Mouse (Mus musculus) stomach, postnatal 0 days (tissue): ENCODE data around the gene Phip. TPM values are rescaled to one million over a fixed set of nuclear protein-coding genes. Genes with fewer than 3 reads are reported as not detected.

Experiments used
- ATAC-seq: fragments of 200-750 bp; cut with Nextera tagmentation; 2 replicates; pipeline ENCODE4 v1.8.0; 2017; ENCODE audit not compliant: low FRiP score, low TSS enrichment
- DNase-seq: peaks from one replicate; pipeline ENCODE4 v3.0.0-alpha.2; 2016; ENCODE audit warnings: low spot score
- H3K27ac ChIP-seq: fragments of 300-500 bp; sonication (generic); replicated peaks from 2 replicates; pipeline ENCODE4 v1.5.1; 2014; ENCODE audit warnings: mild to moderate bottlenecking, control low read depth
- H3K27me3 ChIP-seq: fragments of 300-500 bp; sonication (generic); 2 replicates; pipeline ENCODE4 v1.6.1; 2014; ENCODE audit warnings: low read length; ENCODE audit not compliant: control insufficient read depth, insufficient read depth
- H3K36me3 ChIP-seq: fragments of 300-500 bp; sonication (generic); 2 replicates; pipeline ENCODE4 v1.6.1; 2014; ENCODE audit warnings: low read length, mixed read lengths; ENCODE audit not compliant: control insufficient read depth, insufficient read depth
- H3K4me1 ChIP-seq: fragments of 300-500 bp; sonication (generic); replicated peaks from 2 replicates; pipeline ENCODE4 v1.6.1; 2014; ENCODE audit warnings: antibody characterized with exemption; ENCODE audit not compliant: control insufficient read depth, insufficient read depth
- H3K4me2 ChIP-seq: fragments of 300-500 bp; sonication (generic); replicated peaks from 2 replicates; pipeline ENCODE4 v1.6.1; 2014; ENCODE audit warnings: low read depth, mild to moderate bottlenecking, control low read depth, moderate library complexity
- H3K4me3 ChIP-seq: fragments of 300-500 bp; sonication (generic); 2 replicates; pipeline ENCODE4 v1.5.1; 2014; ENCODE audit warnings: low read depth, low read length, control low read depth
- H3K9ac ChIP-seq: fragments of 300-500 bp; sonication (generic); 2 replicates; pipeline ENCODE4 v1.6.1; 2014; ENCODE audit warnings: mild to moderate bottlenecking, low read length, control low read depth, mixed read lengths
- H3K9me3 ChIP-seq: fragments of 300-500 bp; sonication (generic); 2 replicates; pipeline ENCODE4 v1.6.1; 2016; ENCODE audit warnings: low read length; ENCODE audit not compliant: control insufficient read depth
- CTCF ChIP-seq: IDR thresholded peaks from 2 replicates; pipeline ENCODE4 v1.5.1; 2016; ENCODE audit warnings: antibody characterized with exemption, low read depth, mild to moderate bottlenecking, moderate library complexity
- EP300 ChIP-seq: optimal IDR thresholded peaks from 2 replicates; pipeline ENCODE3; 2016; ENCODE audit warnings: antibody characterized with exemption
- WGBS: fragments of 180-500 bp; shearing (Covaris S2); extraction: QIAGEN DNeasy Blood & Tissue Kit; methylation state at CpG from one replicate; pipeline ENCODE4 v1.1.7; 2014; 5-methylcytosine and 5-hydroxymethylcytosine counted together
- polyA plus RNA-seq: library from polyadenylated mRNA; unstranded; fragments of >200 nt; fragmentation: Nextera tagmentation; extraction: Ambion mirVana; gene quantifications from 2 replicates; pipeline ENCODE4 v1.2.1, GENCODE M21; 2015

Phip gene
- polyA plus RNA-seq, 1 experiment from 2014 or later, result 22.1 TPM

DNA sequence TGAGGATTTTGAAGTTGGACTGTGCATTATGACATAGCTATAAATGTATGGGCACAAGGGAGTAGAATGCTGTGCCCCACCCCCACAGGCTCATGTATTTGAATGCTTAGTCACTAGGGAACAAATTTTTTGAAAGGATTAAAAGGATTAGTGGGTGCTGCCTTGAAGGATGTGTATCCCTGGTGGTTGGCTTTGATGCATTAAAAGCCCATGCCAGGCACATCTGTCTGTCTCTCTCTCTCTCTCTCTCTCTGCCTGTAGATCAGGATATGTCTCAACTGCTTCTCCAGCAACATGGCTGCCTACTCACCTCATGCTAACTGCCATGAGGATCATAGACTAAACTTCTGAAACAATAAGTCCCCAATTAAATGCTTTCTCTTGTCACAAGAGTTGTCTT is 23.0 kb downstream of the Phip start:
- no peak overlapping the region for H3K9ac ChIP-seq
- TF ChIP-seq EP300 (no peak), CTCF (no peak)
- no peaks in the 10 kb centered on the region for H3K4me1 ChIP-seq
- no peaks in the 10 kb centered on the region for H3K27me3 ChIP-seq
- H3K4me3 ChIP-seq, result no peak overlapping the region
- no peak for ATAC-seq
- H3K27ac ChIP-seq, result no peak overlapping the region
- peaks cover 6% of the 10 kb centered on the region; the same call in 1 of the 2 replicates for H3K36me3 ChIP-seq
- H3K4me2 ChIP-seq, result no peak overlapping the region
- no peaks in the 10 kb centered on the region for H3K9me3 ChIP-seq
- no peak for DNase-seq

DNA sequence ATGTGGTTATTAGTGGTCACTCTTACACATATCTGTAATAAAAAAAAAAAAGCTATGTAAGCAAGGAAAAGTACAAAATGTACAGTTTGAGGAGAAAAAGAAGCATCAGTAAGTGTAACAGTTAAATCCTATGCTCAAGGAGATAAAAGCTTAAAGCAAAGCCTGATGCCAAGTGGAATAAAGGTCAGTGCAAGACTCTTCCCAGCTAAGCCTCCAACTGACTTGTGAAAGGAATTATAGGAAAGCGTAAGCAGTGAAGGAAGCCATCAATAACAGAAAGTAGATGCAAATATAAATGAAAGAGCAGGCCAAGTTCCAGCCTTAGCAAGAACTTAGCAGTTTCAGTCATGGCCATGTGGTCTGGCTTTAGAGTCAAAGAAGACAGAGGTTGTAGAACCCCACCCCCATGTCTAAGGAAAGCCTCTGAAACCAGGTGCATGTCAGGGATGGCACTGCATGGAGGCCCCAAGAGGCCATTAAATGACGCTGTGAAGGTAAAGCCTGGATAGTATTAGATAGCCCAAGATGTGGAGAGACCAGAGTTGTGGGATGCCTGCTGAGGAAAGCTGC is 23.8 kb downstream of the Phip start:
- Histone ChIP-seq H3K9me3 (no peaks in the 10 kb centered on the region), H3K36me3 (peaks cover 2% of the 10 kb centered on the region; the same call in 1 of the 2 replicates), H3K9ac (no peak overlapping the region), H3K27ac (no peak overlapping the region), H3K4me2 (no peak overlapping the region), H3K4me1 (no peaks in the 10 kb centered on the region), H3K4me3 (no peak overlapping the region), H3K27me3 (no peaks in the 10 kb centered on the region)
- TF ChIP-seq EP300 (no peak), CTCF (no peak)
- no peak for ATAC-seq
- WGBS, result 67% methylated on average over 2 of the region's 2 CpGs
- DNase-seq, result no peak

DNA sequence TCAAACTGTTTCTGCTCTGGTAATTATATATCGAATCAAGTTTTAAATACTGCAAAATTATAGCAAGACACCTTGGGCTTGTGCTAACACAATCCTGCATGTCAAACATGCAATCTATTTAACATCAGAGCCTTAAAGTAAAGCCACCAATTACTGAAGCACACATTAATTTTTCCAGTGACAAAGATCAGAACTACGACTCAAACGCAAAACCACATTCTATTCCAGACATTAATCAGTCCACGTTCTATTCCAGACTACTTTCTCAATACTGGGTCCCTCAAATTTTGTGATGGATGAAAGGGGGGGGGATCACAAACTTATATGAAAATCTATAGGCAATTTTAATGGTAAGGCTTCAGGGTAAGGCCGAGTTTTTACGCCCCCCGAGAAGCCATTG is 68.1 kb downstream of the Phip start:
- H3K9me3 ChIP-seq, result no peaks in the 10 kb centered on the region
- no peak overlapping the region for H3K27ac ChIP-seq

DNA sequence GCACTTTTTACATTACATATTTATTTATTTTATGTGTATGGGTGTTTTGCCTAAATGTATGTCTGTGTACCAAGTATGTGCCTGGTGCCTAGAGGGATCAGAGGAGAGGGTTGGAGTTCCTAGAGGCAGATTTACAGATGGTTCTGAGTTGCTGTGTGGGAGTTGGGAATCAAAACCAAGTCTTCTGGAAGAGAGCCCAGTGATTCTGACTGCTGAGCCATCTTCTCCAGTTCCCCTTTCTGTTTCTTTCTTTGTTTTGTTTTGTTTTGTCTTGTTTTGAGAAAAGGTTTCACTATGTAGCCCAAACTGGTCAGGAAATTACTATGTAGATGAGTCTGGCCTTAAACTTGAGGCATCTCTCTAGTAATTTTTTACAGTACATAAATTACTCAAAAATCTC is 86.7 kb downstream of the Phip start:
- Histone ChIP-seq H3K27ac (no peak overlapping the region), H3K4me1 (no peaks in the 10 kb centered on the region), H3K36me3 (peaks cover 10% of the 10 kb centered on the region), H3K9ac (no peak overlapping the region), H3K4me3 (no peak overlapping the region), H3K9me3 (no peaks in the 10 kb centered on the region), H3K4me2 (no peak overlapping the region), H3K27me3 (no peaks in the 10 kb centered on the region)
- ATAC-seq (no peak), DNase-seq (no peak)
- no peak for TF ChIP-seq EP300
- no peak for TF ChIP-seq CTCF

More for the DNA sequence above, 68.1 kb downstream of the Phip start:
- H3K4me3 ChIP-seq, result no peak overlapping the region
- DNase-seq (no peak), ATAC-seq (no peak)
- WGBS, result 88% methylated on average over 7 of the region's 7 CpGs
- no peak for TF ChIP-seq CTCF
- no peak for TF ChIP-seq EP300
- H3K27me3 ChIP-seq, result no peaks in the 10 kb centered on the region
- H3K36me3 ChIP-seq, result no peaks in the 10 kb centered on the region; the same call in 1 of the 2 replicates
- H3K4me1 ChIP-seq, result no peaks in the 10 kb centered on the region
- no peak overlapping the region for H3K9ac ChIP-seq
- no peak overlapping the region for H3K4me2 ChIP-seq

DNA sequence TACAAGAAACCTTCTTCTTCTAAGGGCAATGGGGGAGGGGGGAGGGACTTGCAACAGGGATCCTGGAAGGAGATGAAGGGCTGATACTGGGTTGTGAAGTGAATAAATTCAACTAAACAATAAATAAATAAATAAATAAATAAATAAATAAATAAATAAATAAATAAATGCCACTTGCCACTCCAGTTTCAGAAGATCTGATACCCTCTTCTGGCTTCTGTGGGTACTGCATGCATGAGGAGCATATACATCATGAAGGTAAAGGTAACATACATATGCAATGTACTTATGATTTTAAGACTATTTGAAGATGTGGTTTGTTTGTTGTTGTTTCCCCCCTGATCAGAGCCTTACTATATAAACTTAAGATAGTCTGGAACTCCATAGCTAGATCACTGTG is 91.1 kb downstream of the Phip start:
- H3K27ac ChIP-seq, result no peak overlapping the region
- no peaks in the 10 kb centered on the region for H3K9me3 ChIP-seq
- TF ChIP-seq EP300 (no peak), CTCF (peak; percentile 27; the same call in 1 of the 2 replicates)
- ATAC-seq (no peak), DNase-seq (no peak)
- H3K9ac ChIP-seq, result no peak overlapping the region
- no peaks in the 10 kb centered on the region for H3K27me3 ChIP-seq
- H3K4me3 ChIP-seq, result no peak overlapping the region
- H3K4me2 ChIP-seq, result no peak overlapping the region
- no peaks in the 10 kb centered on the region for H3K4me1 ChIP-seq
- peaks cover 9% of the 10 kb centered on the region for H3K36me3 ChIP-seq

DNA sequence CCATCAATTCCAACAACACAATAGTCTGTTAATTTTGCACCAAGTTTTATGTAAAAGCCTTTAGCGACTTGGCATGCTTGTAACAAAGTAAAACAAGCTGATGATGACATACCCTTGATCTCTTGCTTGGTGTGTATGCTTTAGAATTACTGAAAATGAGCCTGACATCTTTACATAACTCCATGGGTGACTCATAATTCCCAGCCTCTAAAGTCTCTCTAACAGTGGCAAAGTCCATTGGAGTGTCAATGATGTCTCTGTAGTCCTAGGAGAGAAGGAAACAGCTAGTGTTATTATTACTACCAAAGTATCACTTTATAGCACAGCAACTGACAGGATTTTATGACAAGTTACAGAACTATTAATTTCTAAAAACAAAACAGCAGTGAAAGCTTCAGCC is 98.2 kb downstream of the Phip start:
- DNase-seq (no peak), ATAC-seq (no peak)
- WGBS, result 65% methylated on average over 1 of the region's 1 CpGs
- Histone ChIP-seq H3K4me1 (no peaks in the 10 kb centered on the region), H3K9ac (no peak overlapping the region), H3K4me3 (no peak overlapping the region), H3K36me3 (peaks cover 27% of the 10 kb centered on the region), H3K9me3 (no peaks in the 10 kb centered on the region), H3K4me2 (no peak overlapping the region), H3K27ac (no peak overlapping the region), H3K27me3 (no peaks in the 10 kb centered on the region)
- TF ChIP-seq CTCF (no peak), EP300 (no peak)
